Mouse (Mus musculus) erythroblast, embryonic 14.5 days (primary cell): ENCODE results near the gene Fcna.

Experiments
- GATA1 ChIP-seq: IDR thresholded peaks from 2 replicates; pipeline ENCODE4 v1.6.1; 2012; ENCODE audit warnings: low read length, inconsistent platforms, mixed read lengths
- TAL1 ChIP-seq: IDR thresholded peaks from 3 replicates; pipeline ENCODE4 v1.6.1; 2012; ENCODE audit warnings: low read length, inconsistent platforms, mixed read lengths

DNA sequence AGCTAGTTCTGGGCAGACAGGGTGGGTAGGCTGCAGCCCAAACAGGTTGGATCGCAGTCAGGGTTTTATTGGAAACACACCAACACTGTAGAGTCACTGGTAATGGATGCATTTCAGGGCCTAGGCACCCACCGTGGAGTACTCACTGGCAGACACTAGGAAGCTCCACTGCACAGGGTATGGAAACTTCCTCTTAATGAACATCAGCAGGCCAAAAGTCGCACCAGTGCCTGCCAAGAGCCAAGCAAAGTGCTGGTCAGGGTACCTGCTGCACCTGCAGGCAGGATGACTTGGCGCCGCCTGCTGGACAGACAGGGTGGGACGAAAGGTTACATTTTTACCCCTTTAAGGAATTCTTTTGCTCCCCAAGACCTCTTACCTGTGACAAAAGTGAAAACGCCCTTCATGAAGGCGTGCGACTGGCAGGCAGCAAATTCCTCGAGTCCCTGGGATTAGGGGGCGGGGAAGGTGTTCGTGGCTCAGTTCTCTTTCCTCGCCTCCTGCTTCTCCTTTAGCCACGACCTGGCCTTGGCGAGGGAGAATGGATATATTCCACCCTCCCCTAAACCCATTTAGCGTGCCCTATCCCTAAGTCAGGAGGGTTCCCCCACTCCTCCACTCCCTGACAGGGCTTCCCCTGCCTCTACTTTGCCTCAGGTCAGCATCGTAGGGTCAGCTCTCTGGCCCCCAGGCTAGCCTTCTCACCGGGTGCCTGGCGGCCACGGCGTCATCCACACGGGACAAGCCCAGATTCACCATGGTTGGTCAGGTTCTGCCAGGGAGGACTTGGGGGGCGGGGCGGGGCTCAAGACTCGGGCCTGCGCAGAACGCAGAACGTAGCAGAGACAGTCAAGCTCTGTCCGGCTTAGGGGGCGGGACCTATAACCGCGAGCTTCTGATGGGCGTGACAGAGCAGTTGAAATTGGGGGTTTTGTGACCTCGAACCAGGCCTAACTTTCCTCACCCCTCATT, 6.3 kb downstream of the Fcna start, which contains the start of gene Tmem141:
- TF ChIP-seq GATA1 = no peak
- no peak for TF ChIP-seq TAL1
